Mouse (Mus musculus): ENCODE results near the gene Aqp1.

- TF ChIP-seq CTCF (IDR thresholded peaks at IDR 0.05; ENCODE audit: low read depth, low read length) (no peak), TAL1 (conservative IDR thresholded peaks at IDR 0.05; ENCODE audit: low read depth, low read length) (no peak), GATA1 (IDR thresholded peaks at IDR 0.05; ENCODE audit: borderline replicate concordance, low read length) (no peak)
These were observed 21.4 kb downstream of the Aqp1 start for GRCm38 (mm10) chr6:55357636-55358031.

Data from G1E (cell line).